Mouse (Mus musculus) limb, embryonic 10.5 days (tissue): ENCODE data around the gene Col4a2. TPM values are rescaled to one million over a fixed set of nuclear protein-coding genes. Genes with fewer than 3 reads are reported as not detected.
A peak's percentile ranks its signal among the peaks of the same experiment; 100 is the strongest.

Source experiments
- DNase-seq: peaks from one replicate; pipeline ENCODE4 v3.0.0-alpha.2; 2017; ENCODE audit warnings: low spot score
- H3K27ac ChIP-seq: fragments of 300-500 bp; sonication (generic); 2 replicates; pipeline ENCODE4 v1.5.1; 2016; ENCODE audit warnings: mild to moderate bottlenecking
- H3K27me3 ChIP-seq: fragments of 300-500 bp; sonication (generic); 2 replicates; pipeline ENCODE4 v1.6.1; 2016; ENCODE audit warnings: low read depth, mild to moderate bottlenecking; ENCODE audit not compliant: poor library complexity, severe bottlenecking
- H3K36me3 ChIP-seq: fragments of 300-500 bp; sonication (generic); 2 replicates; pipeline ENCODE4 v1.6.1; 2016; ENCODE audit warnings: mild to moderate bottlenecking, moderate library complexity
- H3K4me1 ChIP-seq: fragments of 300-500 bp; sonication (generic); 2 replicates; pipeline ENCODE4 v1.6.1; 2016
- H3K4me3 ChIP-seq: fragments of 300-500 bp; sonication (generic); 2 replicates; pipeline ENCODE4 v1.5.1; 2016; ENCODE audit warnings: mild to moderate bottlenecking, moderate library complexity
- H3K9me3 ChIP-seq: fragments of 300-500 bp; sonication (generic); replicated peaks from 2 replicates; pipeline ENCODE4 v1.6.1; 2016; ENCODE audit warnings: mild to moderate bottlenecking
- WGBS: fragments of 180-500 bp; shearing (Covaris S2); methylation state at CpG from one replicate; pipeline ENCODE4 v1.1.7; 2016; 5-methylcytosine and 5-hydroxymethylcytosine counted together
- polyA plus RNA-seq: library from polyadenylated mRNA; unstranded; fragments of >200 nt; fragmentation: Nextera tagmentation; extraction: Ambion mirVana; gene quantifications from 2 replicates; pipeline ENCODE4 v1.2.1, GENCODE M21; 2016

The Col4a2 gene
- polyA plus RNA-seq, 1 experiment from 2014 or later, result 53.0 TPM

GRCm38 (mm10) chr8:11315179-11315943, 2.8 kb downstream of the Col4a2 start:
- H3K27me3 ChIP-seq, result peaks cover 6% of the 10 kb centered on the region; the same call in 1 of the 2 replicates
- H3K36me3 ChIP-seq, result peaks cover 22% of the 10 kb centered on the region
- no peaks in the 10 kb centered on the region for H3K9me3 ChIP-seq
- 88% methylated on average over 16 of the region's 16 CpGs for WGBS
- DNase-seq, result no peak
- no peak overlapping the region for H3K4me3 ChIP-seq
- H3K4me1 ChIP-seq, result peaks cover 52% of the 10 kb centered on the region
- H3K27ac ChIP-seq, result no peak overlapping the region

GRCm38 (mm10) chr8:11316118-11316517, 3.5 kb downstream of the Col4a2 start:
- no peak for DNase-seq
- Histone ChIP-seq H3K27ac (no peak overlapping the region), H3K36me3 (peaks cover 27% of the 10 kb centered on the region), H3K27me3 (peaks cover 6% of the 10 kb centered on the region; the same call in 1 of the 2 replicates), H3K4me3 (no peak overlapping the region), H3K4me1 (peaks cover 46% of the 10 kb centered on the region), H3K9me3 (no peaks in the 10 kb centered on the region)
- 80% methylated on average over 6 of the region's 6 CpGs for WGBS

GRCm38 (mm10) chr8:11319405-11319804, 6.8 kb downstream of the Col4a2 start:
- WGBS, result 91% methylated on average over 11 of the region's 11 CpGs
- Histone ChIP-seq H3K4me3 (no peak overlapping the region), H3K36me3 (peaks cover 27% of the 10 kb centered on the region), H3K27me3 (no peaks in the 10 kb centered on the region), H3K9me3 (no peaks in the 10 kb centered on the region), H3K27ac (no peak overlapping the region), H3K4me1 (peaks cover 21% of the 10 kb centered on the region)
- DNase-seq, result no peak

- no peak overlapping the region for H3K27ac ChIP-seq
- H3K36me3 ChIP-seq, result peaks cover 16% of the 10 kb centered on the region
- H3K4me1 ChIP-seq, result peaks cover 18% of the 10 kb centered on the region
- no peaks in the 10 kb centered on the region for H3K9me3 ChIP-seq
- WGBS, result 90% methylated on average over 7 of the region's 7 CpGs
- no peak overlapping the region for H3K4me3 ChIP-seq
- no peaks in the 10 kb centered on the region for H3K27me3 ChIP-seq
- DNase-seq, result no peak
Observed at GRCm38 (mm10) chr8:11321841-11322240, 9.2 kb downstream of the Col4a2 start.

- Histone ChIP-seq H3K9me3 (no peaks in the 10 kb centered on the region), H3K4me1 (peaks cover 23% of the 10 kb centered on the region), H3K36me3 (peaks cover 19% of the 10 kb centered on the region), H3K4me3 (no peak overlapping the region), H3K27ac (no peak overlapping the region; the same call in 1 of the 2 replicates), H3K27me3 (no peaks in the 10 kb centered on the region)
- 87% methylated on average over 5 of the region's 5 CpGs for WGBS
- no peak for DNase-seq
Observed at GRCm38 (mm10) chr8:11322724-11323585, 10.3 kb downstream of the Col4a2 start.

- peaks cover 26% of the 10 kb centered on the region for H3K4me1 ChIP-seq
- WGBS, result 94% methylated on average over 1 of the region's 1 CpGs
- no peak overlapping the region for H3K4me3 ChIP-seq
- H3K27ac ChIP-seq, result no peak overlapping the region; the same call in 1 of the 2 replicates
- DNase-seq, result no peak
- no peaks in the 10 kb centered on the region for H3K9me3 ChIP-seq
- H3K36me3 ChIP-seq, result peaks cover 16% of the 10 kb centered on the region
- H3K27me3 ChIP-seq, result no peaks in the 10 kb centered on the region
Observed at GRCm38 (mm10) chr8:11323681-11324080, 11.1 kb downstream of the Col4a2 start.

- 86% methylated on average over 6 of the region's 6 CpGs for WGBS
- Histone ChIP-seq H3K27me3 (no peaks in the 10 kb centered on the region), H3K4me1 (peaks cover 26% of the 10 kb centered on the region), H3K36me3 (peaks cover 11% of the 10 kb centered on the region; the same call in 1 of the 2 replicates), H3K27ac (no peak overlapping the region), H3K4me3 (no peak overlapping the region), H3K9me3 (no peaks in the 10 kb centered on the region)
- DNase-seq, result no peak
Observed at GRCm38 (mm10) chr8:11324801-11325395, 12.3 kb downstream of the Col4a2 start.

- no peaks in the 10 kb centered on the region for H3K27me3 ChIP-seq
- WGBS, result 62% methylated on average over 4 of the region's 4 CpGs
- DNase-seq, result no peak
- H3K36me3 ChIP-seq, result peaks cover 5% of the 10 kb centered on the region; the same call in 1 of the 2 replicates
- H3K4me3 ChIP-seq, result no peak overlapping the region
- no peaks in the 10 kb centered on the region for H3K9me3 ChIP-seq
- H3K27ac ChIP-seq, result peak overlapping the region; percentile 71
- H3K4me1 ChIP-seq, result peaks cover 26% of the 10 kb centered on the region
Observed at GRCm38 (mm10) chr8:11327298-11327697, 14.7 kb downstream of the Col4a2 start.

GRCm38 (mm10) chr8:11327722-11328417, 15.3 kb downstream of the Col4a2 start:
- Histone ChIP-seq H3K4me1 (peaks cover 26% of the 10 kb centered on the region), H3K4me3 (no peak overlapping the region), H3K9me3 (no peaks in the 10 kb centered on the region), H3K36me3 (peaks cover 5% of the 10 kb centered on the region; the same call in 1 of the 2 replicates), H3K27me3 (no peaks in the 10 kb centered on the region), H3K27ac (peak overlapping the region; percentile 71)
- 67% methylated on average over 5 of the region's 5 CpGs for WGBS
- no peak for DNase-seq

- Histone ChIP-seq H3K27ac (no peak overlapping the region), H3K9me3 (no peaks in the 10 kb centered on the region), H3K4me3 (no peak overlapping the region), H3K4me1 (peaks cover 19% of the 10 kb centered on the region), H3K27me3 (no peaks in the 10 kb centered on the region), H3K36me3 (peaks cover 5% of the 10 kb centered on the region; the same call in 1 of the 2 replicates)
- WGBS, result 82% methylated on average over 4 of the region's 4 CpGs
- no peak for DNase-seq
Observed at GRCm38 (mm10) chr8:11331561-11331960, 19.0 kb downstream of the Col4a2 start.

- no peaks in the 10 kb centered on the region for H3K27me3 ChIP-seq
- no peak overlapping the region for H3K4me3 ChIP-seq
- H3K36me3 ChIP-seq, result no peaks in the 10 kb centered on the region; the same call in 1 of the 2 replicates
- no peak for DNase-seq
- no peak overlapping the region for H3K27ac ChIP-seq
- no peaks in the 10 kb centered on the region for H3K9me3 ChIP-seq
- 87% methylated on average over 6 of the region's 6 CpGs for WGBS
- peaks cover 6% of the 10 kb centered on the region; the same call in 1 of the 2 replicates for H3K4me1 ChIP-seq
Observed at GRCm38 (mm10) chr8:11333746-11334145, 21.1 kb downstream of the Col4a2 start.

- Histone ChIP-seq H3K36me3 (no peaks in the 10 kb centered on the region; the same call in 1 of the 2 replicates), H3K9me3 (no peaks in the 10 kb centered on the region), H3K27ac (no peak overlapping the region), H3K27me3 (no peaks in the 10 kb centered on the region), H3K4me1 (peaks cover 6% of the 10 kb centered on the region; the same call in 1 of the 2 replicates), H3K4me3 (no peak overlapping the region)
- WGBS, result 87% methylated on average over 3 of the region's 3 CpGs
- no peak for DNase-seq
Observed at GRCm38 (mm10) chr8:11334493-11334892, 21.9 kb downstream of the Col4a2 start.
